Mouse (Mus musculus) limb, embryonic 12.5 days (tissue): ENCODE results near the gene Pomt2. TPM values are rescaled to one million over a fixed set of nuclear protein-coding genes. Genes with fewer than 3 reads are reported as not detected.
"Not testable (repeated sequence)": the region's sequence is repeated elsewhere in the genome, so short reads cannot be mapped to it uniquely, and the experiment has no call there.

Experiments used
- ATAC-seq: fragments of 200-750 bp; cut with Nextera tagmentation; 2 replicates; pipeline ENCODE4 v1.8.0; 2017; ENCODE audit warnings: low read depth, moderate TSS enrichment; ENCODE audit not compliant: insufficient number of reproducible peaks, insufficient read depth, low FRiP score, low TSS enrichment
- H3K27ac ChIP-seq: fragments of 300-500 bp; sonication (generic); 2 replicates; pipeline ENCODE4 v1.5.1; 2016; ENCODE audit warnings: mild to moderate bottlenecking, moderate library complexity
- H3K27me3 ChIP-seq: fragments of 300-500 bp; sonication (generic); 2 replicates; pipeline ENCODE4 v1.6.1; 2016; ENCODE audit warnings: mild to moderate bottlenecking, moderate library complexity
- H3K36me3 ChIP-seq: fragments of 300-500 bp; sonication (generic); 2 replicates; pipeline ENCODE4 v1.6.1; 2016; ENCODE audit warnings: mild to moderate bottlenecking, moderate library complexity
- H3K4me1 ChIP-seq: fragments of 300-500 bp; sonication (generic); replicated peaks from 2 replicates; pipeline ENCODE4 v1.6.1; 2016
- H3K4me2 ChIP-seq: fragments of 300-500 bp; sonication (generic); 2 replicates; pipeline ENCODE4 v1.6.1; 2016; ENCODE audit warnings: mild to moderate bottlenecking, moderate library complexity
- H3K4me3 ChIP-seq: fragments of 300-500 bp; sonication (generic); replicated peaks from 2 replicates; pipeline ENCODE4 v1.5.1; 2016; ENCODE audit warnings: mild to moderate bottlenecking
- H3K9ac ChIP-seq: fragments of 300-500 bp; sonication (generic); replicated peaks from 2 replicates; pipeline ENCODE4 v1.6.1; 2016; ENCODE audit warnings: mild to moderate bottlenecking, moderate library complexity
- H3K9me3 ChIP-seq: fragments of 300-500 bp; sonication (generic); 2 replicates; pipeline ENCODE4 v1.6.1; 2016; ENCODE audit warnings: mild to moderate bottlenecking, moderate library complexity
- WGBS: fragments of 180-500 bp; shearing (Covaris S2); methylation state at CpG from one replicate; pipeline ENCODE4 v1.1.7; 2016; 5-methylcytosine and 5-hydroxymethylcytosine counted together
- polyA plus RNA-seq: library from polyadenylated mRNA; unstranded; fragments of >200 nt; fragmentation: Nextera tagmentation; extraction: Ambion mirVana; gene quantifications from 2 replicates; pipeline ENCODE4 v1.2.1, GENCODE M21; 2016

The Pomt2 gene
- 16.4 and 17.2 TPM in 2 replicates for polyA plus RNA-seq

GRCm38 (mm10) chr12:87147395-87148089, at the start of gene Pomt2:
TSS of gene Pomt2 (minus strand) at chr12:87147968.
- Histone ChIP-seq H3K27me3 (no peaks in the 10 kb centered on the region), H3K27ac (peak within 1 kb of the TSS; percentile 97), H3K9ac (peak within 1 kb of the TSS; percentile 54), H3K4me1 (peaks cover 15% of the 10 kb centered on the region), H3K4me3 (peak within 1 kb of the TSS; percentile 82), H3K4me2 (peak within 1 kb of the TSS; percentile 73), H3K36me3 (peaks cover 8% of the 10 kb centered on the region; the same call in 1 of the 2 replicates), H3K9me3 (peaks cover 3% of the 10 kb centered on the region; the same call in 1 of the 2 replicates)
- WGBS: under 1% methylated on average over 60 of the region's 61 CpGs
- peak; percentile 97 for ATAC-seq

GRCm38 (mm10) chr12:87196310-87196709, 48.5 kb upstream of the Pomt2 start:
- peaks cover 3% of the 10 kb centered on the region; the same call in 1 of the 2 replicates for H3K27me3 ChIP-seq
- H3K9me3 ChIP-seq: no peaks in the 10 kb centered on the region
- H3K4me2 ChIP-seq: no peak overlapping the region
- no peak overlapping the region for H3K27ac ChIP-seq
- no peak for ATAC-seq
- H3K4me1 ChIP-seq: peaks cover 28% of the 10 kb centered on the region
- H3K9ac ChIP-seq: no peak overlapping the region
- H3K4me3 ChIP-seq: no peak overlapping the region
- H3K36me3 ChIP-seq: no peaks in the 10 kb centered on the region

- Histone ChIP-seq H3K9ac (no peak overlapping the region), H3K4me3 (no peak overlapping the region), H3K4me1 (peaks cover 28% of the 10 kb centered on the region), H3K4me2 (no peak overlapping the region), H3K9me3 (no peaks in the 10 kb centered on the region), H3K27me3 (no peaks in the 10 kb centered on the region), H3K27ac (no peak overlapping the region), H3K36me3 (no peaks in the 10 kb centered on the region)
- no peak for ATAC-seq
- WGBS: 85% methylated on average over 1 of the region's 1 CpGs
Measured at GRCm38 (mm10) chr12:87195069-87195468, 47.3 kb upstream of the Pomt2 start.

DNA sequence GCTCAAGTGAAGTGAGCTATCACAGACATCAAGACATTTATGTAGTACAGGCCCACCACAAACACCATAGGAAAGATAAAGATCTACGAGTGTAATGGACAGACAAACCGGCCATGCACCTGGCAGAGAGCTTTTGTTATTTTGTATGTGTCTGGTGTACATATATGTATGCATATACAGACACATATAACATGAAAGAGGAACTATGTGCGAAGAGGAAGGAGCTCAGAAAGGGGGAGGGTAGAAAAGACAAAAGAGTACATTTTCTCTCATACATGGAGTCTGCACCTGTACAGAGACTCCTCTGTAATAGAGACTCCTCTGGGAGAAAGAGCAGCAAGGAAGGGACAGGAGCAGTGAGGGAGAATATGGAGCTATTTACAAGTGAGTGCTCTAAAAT, 45.2 kb upstream of the Pomt2 start:
- Histone ChIP-seq H3K36me3 (no peaks in the 10 kb centered on the region), H3K27me3 (no peaks in the 10 kb centered on the region), H3K9me3 (no peaks in the 10 kb centered on the region), H3K9ac (no peak overlapping the region), H3K4me2 (no peak overlapping the region), H3K27ac (no peak overlapping the region), H3K4me3 (no peak overlapping the region), H3K4me1 (peaks cover 19% of the 10 kb centered on the region)
- ATAC-seq: no peak
- 92% methylated on average over 3 of the region's 3 CpGs for WGBS

GRCm38 (mm10) chr12:87177631-87178030, 29.9 kb upstream of the Pomt2 start:
- peaks cover 27% of the 10 kb centered on the region for H3K4me1 ChIP-seq
- H3K4me2 ChIP-seq: no peak overlapping the region
- H3K4me3 ChIP-seq: no peak overlapping the region
- H3K27ac ChIP-seq: no peak overlapping the region
- H3K9ac ChIP-seq: no peak overlapping the region
- ATAC-seq: no peak
- WGBS: 94% methylated on average over 4 of the region's 4 CpGs
- no peaks in the 10 kb centered on the region for H3K27me3 ChIP-seq
- peaks cover 24% of the 10 kb centered on the region; the same call in 1 of the 2 replicates for H3K36me3 ChIP-seq
- no peaks in the 10 kb centered on the region for H3K9me3 ChIP-seq

GRCm38 (mm10) chr12:87175194-87175946, 27.6 kb upstream of the Pomt2 start:
- ATAC-seq: peak; percentile 83
- WGBS: 31% methylated on average over 4 of the region's 4 CpGs
- Histone ChIP-seq H3K36me3 (peaks cover 42% of the 10 kb centered on the region), H3K27ac (peak overlapping the region; percentile 85), H3K4me3 (no peak overlapping the region), H3K4me2 (no peak overlapping the region), H3K9ac (no peak overlapping the region), H3K27me3 (no peaks in the 10 kb centered on the region), H3K4me1 (peaks cover 27% of the 10 kb centered on the region), H3K9me3 (no peaks in the 10 kb centered on the region)

DNA sequence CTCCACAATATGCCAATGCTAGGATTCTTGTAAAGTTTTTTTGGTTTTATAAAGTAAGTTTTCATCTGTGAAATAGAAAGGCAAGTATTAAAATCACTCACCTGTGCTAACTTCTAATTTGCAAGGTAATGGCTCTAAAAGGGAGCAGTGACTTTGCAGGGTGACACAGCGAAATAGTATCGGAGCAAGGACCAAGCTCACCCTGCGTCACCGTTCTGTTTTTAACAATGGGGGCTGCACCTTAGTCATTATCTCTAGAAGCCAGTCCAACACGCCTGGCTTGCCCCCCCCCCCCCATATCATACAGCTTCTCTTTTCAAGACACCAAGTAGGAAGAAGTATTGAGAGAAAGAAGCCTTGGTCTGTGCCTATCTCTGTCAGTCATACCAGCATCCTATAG, 13.0 kb upstream of the Pomt2 start:
- Histone ChIP-seq H3K9ac (no peak overlapping the region), H3K27ac (no peak overlapping the region), H3K9me3 (peaks cover 4% of the 10 kb centered on the region; the same call in 1 of the 2 replicates), H3K4me3 (no peak overlapping the region), H3K27me3 (no peaks in the 10 kb centered on the region), H3K4me2 (no peak overlapping the region), H3K36me3 (peaks cover 34% of the 10 kb centered on the region), H3K4me1 (peaks cover 6% of the 10 kb centered on the region)
- WGBS: 91% methylated on average over 5 of the region's 5 CpGs
- no peak for ATAC-seq

DNA sequence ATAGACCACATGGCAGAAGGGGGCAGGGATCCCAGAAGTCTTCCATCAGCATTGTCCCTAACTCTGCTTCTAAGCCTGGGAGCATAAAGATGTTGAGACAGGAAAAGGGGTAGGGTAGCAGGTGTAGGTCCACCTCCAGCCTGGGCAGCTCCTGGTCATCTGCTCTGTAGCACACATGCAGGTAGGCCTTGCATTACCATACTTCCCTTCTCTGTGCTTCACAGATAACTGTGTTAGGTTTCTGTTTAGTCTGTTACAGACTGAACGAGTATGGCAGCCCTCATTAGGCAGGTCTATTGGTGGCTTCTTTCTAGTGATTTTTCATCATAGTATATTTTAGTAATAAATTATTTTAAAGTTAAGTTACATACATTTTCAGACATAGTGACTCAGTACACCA, 12.5 kb upstream of the Pomt2 start:
- ATAC-seq: no peak
- Histone ChIP-seq H3K4me3 (no peak overlapping the region), H3K27ac (no peak overlapping the region), H3K9me3 (peaks cover 4% of the 10 kb centered on the region; the same call in 1 of the 2 replicates), H3K36me3 (peaks cover 39% of the 10 kb centered on the region), H3K9ac (no peak overlapping the region), H3K27me3 (no peaks in the 10 kb centered on the region), H3K4me1 (peaks cover 6% of the 10 kb centered on the region), H3K4me2 (no peak overlapping the region)
- 59% methylated on average over 1 of the region's 1 CpGs for WGBS

DNA sequence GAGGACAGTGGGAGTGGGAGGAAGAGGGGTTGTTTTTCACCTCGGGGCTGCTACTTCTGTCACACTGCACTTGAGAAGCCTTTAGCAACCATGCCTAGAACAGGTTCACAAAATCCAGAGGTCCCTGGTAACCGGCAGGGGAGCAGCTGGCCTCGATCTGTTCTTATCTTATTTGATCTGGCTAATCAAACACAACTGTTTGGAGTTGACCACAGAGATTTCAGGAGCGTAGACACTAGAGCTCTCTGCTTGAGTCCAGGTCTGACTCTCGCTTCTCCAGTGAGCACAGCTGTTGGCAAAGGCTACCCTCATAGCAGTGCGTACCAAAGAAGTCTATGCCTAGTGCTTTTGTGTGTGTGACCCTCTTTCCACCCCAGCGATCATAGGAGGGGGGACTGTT, 10.3 kb upstream of the Pomt2 start:
- Histone ChIP-seq H3K9me3 (no peaks in the 10 kb centered on the region), H3K27ac (no peak overlapping the region), H3K27me3 (no peaks in the 10 kb centered on the region), H3K9ac (no peak overlapping the region; the same call in 1 of the 2 replicates), H3K36me3 (peaks cover 25% of the 10 kb centered on the region), H3K4me3 (no peak overlapping the region), H3K4me1 (peaks cover 6% of the 10 kb centered on the region), H3K4me2 (no peak overlapping the region)
- no peak for ATAC-seq
- WGBS: 77% methylated on average over 7 of the region's 7 CpGs

DNA sequence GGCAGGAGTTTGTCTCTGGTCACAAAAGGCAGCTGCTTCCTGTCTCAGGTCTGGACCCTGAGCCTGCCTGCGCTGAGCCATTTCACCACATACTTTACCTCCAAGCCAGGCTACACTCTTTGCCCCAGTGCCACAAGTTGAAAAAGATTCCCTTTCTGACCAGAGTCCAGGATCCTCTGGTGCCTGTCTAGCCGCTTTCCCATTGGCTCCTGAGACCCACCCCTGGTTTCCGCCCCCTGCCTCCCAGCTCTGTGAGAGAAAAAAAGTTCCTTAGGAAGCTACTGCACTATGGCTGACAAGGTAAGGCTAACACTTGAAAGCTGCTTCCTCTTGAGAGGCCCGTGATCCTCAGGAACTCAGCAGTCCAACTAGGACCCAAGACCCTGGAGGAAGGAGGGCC, 9.6 kb upstream of the Pomt2 start:
- no peak overlapping the region for H3K27ac ChIP-seq
- WGBS: 56% methylated on average over 4 of the region's 4 CpGs
- ATAC-seq: no peak
- H3K4me3 ChIP-seq: no peak overlapping the region
- no peak overlapping the region for H3K4me2 ChIP-seq
- no peaks in the 10 kb centered on the region for H3K27me3 ChIP-seq
- no peak overlapping the region; the same call in 1 of the 2 replicates for H3K9ac ChIP-seq
- H3K36me3 ChIP-seq: peaks cover 18% of the 10 kb centered on the region
- H3K4me1 ChIP-seq: peaks cover 6% of the 10 kb centered on the region
- H3K9me3 ChIP-seq: peaks cover 4% of the 10 kb centered on the region; the same call in 1 of the 2 replicates

DNA sequence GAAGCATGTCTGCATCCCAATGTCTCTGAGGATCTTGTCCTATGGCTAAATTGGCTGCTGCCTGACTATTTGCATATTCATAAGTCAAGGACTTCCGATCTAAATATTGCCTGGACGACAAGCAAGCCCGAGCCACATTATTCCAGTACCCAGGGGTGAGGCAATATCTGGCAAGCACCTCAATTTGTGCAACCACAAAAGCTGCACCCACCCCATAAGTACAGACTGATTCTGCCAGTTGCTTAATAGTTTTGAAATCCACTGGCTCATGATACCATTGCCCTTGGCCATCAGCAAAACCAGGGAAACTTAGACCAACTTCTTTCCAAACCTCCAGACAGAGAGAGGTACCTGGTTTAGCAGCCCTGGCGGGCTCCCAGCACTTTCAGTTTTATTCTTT, 6.7 kb upstream of the Pomt2 start:
- not testable (repeated sequence) for H3K9ac ChIP-seq, H3K27ac ChIP-seq, H3K4me3 ChIP-seq, H3K4me2 ChIP-seq, H3K4me1 ChIP-seq, ATAC-seq, H3K27me3 ChIP-seq, H3K9me3 ChIP-seq
- WGBS: 91% methylated on average over 4 of the region's 4 CpGs
- peaks cover 16% of the 10 kb centered on the region for H3K36me3 ChIP-seq
